Mouse (Mus musculus): Measurements from ENCODE around the gene Rbks. TPM values are rescaled to one million over a fixed set of nuclear protein-coding genes. Genes with fewer than 3 reads are reported as not detected.

Gene Rbks
- total RNA-seq, 1 experiment = 2.1 TPM

- DNase-seq (ENCODE audit: low read depth, low spot score) = no peak
- Histone ChIP-seq H3K36me3 (ENCODE audit: control insufficient read depth, insufficient read depth, low read length, poor library complexity, severe bottlenecking) (peaks cover 3% of the 10 kb centered on the region), H3K4me3 (ENCODE audit: insufficient read depth in 1 of 2, low read depth in 1 of 2, low read length in 2 of 2, poor library complexity in 1 of 2, severe bottlenecking in 1 of 2) (no peak overlapping the region), H3K9me3 (ENCODE audit: control insufficient read depth, insufficient read depth, low read depth, low read length) (no peaks in the 10 kb centered on the region), H3K4me1 (ENCODE audit: control insufficient read depth in 2 of 2, insufficient read depth in 2 of 2, low read length in 2 of 2, poor library complexity in 1 of 2) (no peaks in the 10 kb centered on the region), H3K9ac (ENCODE audit: insufficient read depth, low read depth, low read length, poor library complexity, severe bottlenecking) (no peak overlapping the region), H3K27ac (ENCODE audit: insufficient read depth, low read depth, low read length, poor library complexity, severe bottlenecking) (no peak overlapping the region)
- TF ChIP-seq ZC3H11A (IDR thresholded peaks at IDR 0.05; ENCODE audit: borderline replicate concordance, low read depth, low read length) (no peak), HCFC1 (IDR thresholded peaks at IDR 0.05; ENCODE audit: borderline replicate concordance, insufficient read depth, low read length) (no peak), ZNF384 (IDR thresholded peaks at IDR 0.05; ENCODE audit: low read depth, low read length) (no peak), MAFK (IDR thresholded peaks at IDR 0.05; ENCODE audit: insufficient read depth, low read depth, low read length) (no peak), CHD2 (IDR thresholded peaks at IDR 0.05; ENCODE audit: low read depth, low read length) (no peak)
- in situ Hi-C loops (cut with MboI; ENCODE audit: low sequenced_read_pairs in 2 of 2, unreplicated experiment in 2 of 2) = no loop called here
These were observed 1.5 kb upstream of the Rbks start for GRCm38 (mm10) chr5:31698931-31699330.

GRCm38 (mm10) chr5:31698297-31698726, 885 bp upstream of the Rbks start:
- H3K9ac ChIP-seq (ENCODE audit: insufficient read depth, low read depth, low read length, poor library complexity, severe bottlenecking) = peak overlapping the region; percentile 93
- no peaks in the 10 kb centered on the region for H3K9me3 ChIP-seq (ENCODE audit: control insufficient read depth, insufficient read depth, low read depth, low read length)
- TF ChIP-seq ZC3H11A (IDR thresholded peaks at IDR 0.05; ENCODE audit: borderline replicate concordance, low read depth, low read length) (no peak), MAFK (IDR thresholded peaks at IDR 0.05; ENCODE audit: insufficient read depth, low read depth, low read length) (no peak), CHD2 (IDR thresholded peaks at IDR 0.05; ENCODE audit: low read depth, low read length) (no peak), ZNF384 (IDR thresholded peaks at IDR 0.05; ENCODE audit: low read depth, low read length) (no peak), HCFC1 (IDR thresholded peaks at IDR 0.05; ENCODE audit: borderline replicate concordance, insufficient read depth, low read length) (no peak)
- H3K27ac ChIP-seq (ENCODE audit: insufficient read depth, low read depth, low read length, poor library complexity, severe bottlenecking) = peak overlapping the region; percentile 84; the same call in 1 of the 2 replicates
- peak overlapping the region; percentile 90 to 98 for H3K4me3 ChIP-seq (ENCODE audit: insufficient read depth in 1 of 2, low read depth in 1 of 2, low read length in 2 of 2, poor library complexity in 1 of 2, severe bottlenecking in 1 of 2)
- in situ Hi-C loops (cut with MboI; ENCODE audit: low sequenced_read_pairs in 2 of 2, unreplicated experiment in 2 of 2) = no loop called here
- peak; percentile 46 for DNase-seq (ENCODE audit: low read depth, low spot score)
- peaks cover 3% of the 10 kb centered on the region for H3K36me3 ChIP-seq (ENCODE audit: control insufficient read depth, insufficient read depth, low read length, poor library complexity, severe bottlenecking)
- H3K4me1 ChIP-seq (ENCODE audit: control insufficient read depth in 2 of 2, insufficient read depth in 2 of 2, low read length in 2 of 2, poor library complexity in 1 of 2) = no peaks in the 10 kb centered on the region

GRCm38 (mm10) chr5:31697644-31698296, 343 bp upstream of the Rbks start, which contains the start of gene Babam2:
Gene Babam2, plus strand, starts transcription at chr5:31697684.
- no peak for TF ChIP-seq ZC3H11A (IDR thresholded peaks at IDR 0.05; ENCODE audit: borderline replicate concordance, low read depth, low read length)
- peak; percentile 50; the same call in 1 of the 2 replicates for TF ChIP-seq HCFC1 (IDR thresholded peaks at IDR 0.05; ENCODE audit: borderline replicate concordance, insufficient read depth, low read length)
- peak within 1 kb of the TSS; percentile 93 for H3K9ac ChIP-seq (ENCODE audit: insufficient read depth, low read depth, low read length, poor library complexity, severe bottlenecking)
- H3K4me3 ChIP-seq (ENCODE audit: insufficient read depth in 1 of 2, low read depth in 1 of 2, low read length in 2 of 2, poor library complexity in 1 of 2, severe bottlenecking in 1 of 2) = peak within 1 kb of the TSS; percentile 90 to 98
- peak within 1 kb of the TSS; percentile 84 for H3K27ac ChIP-seq (ENCODE audit: insufficient read depth, low read depth, low read length, poor library complexity, severe bottlenecking)
- in situ Hi-C loops (cut with MboI; ENCODE audit: low sequenced_read_pairs in 2 of 2, unreplicated experiment in 2 of 2) = no loop called here
- H3K9me3 ChIP-seq (ENCODE audit: control insufficient read depth, insufficient read depth, low read depth, low read length) = no peaks in the 10 kb centered on the region
- DNase-seq (ENCODE audit: low read depth, low spot score) = peak; percentile 78
- H3K4me1 ChIP-seq (ENCODE audit: control insufficient read depth in 2 of 2, insufficient read depth in 2 of 2, low read length in 2 of 2, poor library complexity in 1 of 2) = no peaks in the 10 kb centered on the region
- peaks cover 3% of the 10 kb centered on the region for H3K36me3 ChIP-seq (ENCODE audit: control insufficient read depth, insufficient read depth, low read length, poor library complexity, severe bottlenecking)

GRCm38 (mm10) chr5:31693191-31693590, 4.2 kb downstream of the Rbks start:
- Histone ChIP-seq H3K27ac (ENCODE audit: insufficient read depth, low read depth, low read length, poor library complexity, severe bottlenecking) (no peak overlapping the region), H3K36me3 (ENCODE audit: control insufficient read depth, insufficient read depth, low read length, poor library complexity, severe bottlenecking) (no peaks in the 10 kb centered on the region), H3K4me3 (ENCODE audit: insufficient read depth in 1 of 2, low read depth in 1 of 2, low read length in 2 of 2, poor library complexity in 1 of 2, severe bottlenecking in 1 of 2) (no peak overlapping the region), H3K9ac (ENCODE audit: insufficient read depth, low read depth, low read length, poor library complexity, severe bottlenecking) (no peak overlapping the region), H3K4me1 (ENCODE audit: control insufficient read depth in 2 of 2, insufficient read depth in 2 of 2, low read length in 2 of 2, poor library complexity in 1 of 2) (no peaks in the 10 kb centered on the region), H3K9me3 (ENCODE audit: control insufficient read depth, insufficient read depth, low read depth, low read length) (no peaks in the 10 kb centered on the region)
- DNase-seq (ENCODE audit: low read depth, low spot score) = no peak
- in situ Hi-C loops (cut with MboI; ENCODE audit: low sequenced_read_pairs in 2 of 2, unreplicated experiment in 2 of 2) = no loop called here
- TF ChIP-seq HCFC1 (IDR thresholded peaks at IDR 0.05; ENCODE audit: borderline replicate concordance, insufficient read depth, low read length) = no peak
- TF ChIP-seq ZC3H11A (IDR thresholded peaks at IDR 0.05; ENCODE audit: borderline replicate concordance, low read depth, low read length) = no peak
- TF ChIP-seq ZNF384 (IDR thresholded peaks at IDR 0.05; ENCODE audit: low read depth, low read length) = no peak
- no peak for TF ChIP-seq MAFK (IDR thresholded peaks at IDR 0.05; ENCODE audit: insufficient read depth, low read depth, low read length)
- TF ChIP-seq CHD2 (IDR thresholded peaks at IDR 0.05; ENCODE audit: low read depth, low read length) = no peak
